Mouse (Mus musculus): ENCODE measurements around the gene Slc4a3.
A peak's percentile ranks its signal among the peaks of the same experiment; 100 is the strongest.

Slc4a3 gene

GRCm38 (mm10) chr1:75560206-75560913 is 14.3 kb downstream of the Slc4a3 start:
- no peak for DNase-seq (ENCODE audit: low spot score)

- no peak for DNase-seq (ENCODE audit: low spot score)
These were observed 15.3 kb downstream of the Slc4a3 start for GRCm38 (mm10) chr1:75561221-75561897.

GRCm38 (mm10) chr1:75561898-75562238 is 15.8 kb downstream of the Slc4a3 start:
- no peak for DNase-seq (ENCODE audit: low spot score)

- no peak for DNase-seq (ENCODE audit: low spot score)
These were observed 18.0 kb downstream of the Slc4a3 start for GRCm38 (mm10) chr1:75564102-75564501.

GRCm38 (mm10) chr1:75564916-75565315 is 18.9 kb downstream of the Slc4a3 start:
- no peak for DNase-seq (ENCODE audit: low spot score)

GRCm38 (mm10) chr1:75565616-75566015 is 19.6 kb downstream of the Slc4a3 start:
- DNase-seq (ENCODE audit: low spot score): no peak

- no peak for DNase-seq (ENCODE audit: low spot score)
These were observed 24.3 kb downstream of the Slc4a3 start for GRCm38 (mm10) chr1:75570403-75570802.

GRCm38 (mm10) chr1:75572776-75573175 is 26.7 kb downstream of the Slc4a3 start:
- DNase-seq (ENCODE audit: low spot score): no peak

GRCm38 (mm10) chr1:75573715-75574114 is 27.6 kb downstream of the Slc4a3 start:
- DNase-seq (ENCODE audit: low spot score): no peak

- no peak for DNase-seq (ENCODE audit: low spot score)
These were observed 28.6 kb downstream of the Slc4a3 start for GRCm38 (mm10) chr1:75574476-75575310.

GRCm38 (mm10) chr1:75581936-75582624 is 36.0 kb downstream of the Slc4a3 start:
- no peak for DNase-seq (ENCODE audit: low spot score)

GRCm38 (mm10) chr1:75582625-75582956 is 36.5 kb downstream of the Slc4a3 start:
- no peak for DNase-seq (ENCODE audit: low spot score)

GRCm38 (mm10) chr1:75583034-75583433 is 37.0 kb downstream of the Slc4a3 start:
- no peak for DNase-seq (ENCODE audit: low spot score)

GRCm38 (mm10) chr1:75586791-75587190 is 40.7 kb downstream of the Slc4a3 start:
- no peak for DNase-seq (ENCODE audit: low spot score)

- peak; percentile 9 for DNase-seq (ENCODE audit: low spot score)
These were observed 42.0 kb downstream of the Slc4a3 start for GRCm38 (mm10) chr1:75587738-75588719.

- DNase-seq (ENCODE audit: low spot score): no peak
These were observed 42.8 kb downstream of the Slc4a3 start for GRCm38 (mm10) chr1:75588874-75589273.

GRCm38 (mm10) chr1:75589983-75590382 is 43.9 kb downstream of the Slc4a3 start:
- no peak for DNase-seq (ENCODE audit: low spot score)

- no peak for DNase-seq (ENCODE audit: low spot score)
These were observed 47.9 kb downstream of the Slc4a3 start for GRCm38 (mm10) chr1:75593956-75594355.

GRCm38 (mm10) chr1:75594836-75595235 is 48.8 kb downstream of the Slc4a3 start:
- no peak for DNase-seq (ENCODE audit: low spot score)

- no peak for DNase-seq (ENCODE audit: low spot score)
These were observed 49.9 kb downstream of the Slc4a3 start for GRCm38 (mm10) chr1:75595930-75596329.

GRCm38 (mm10) chr1:75596906-75597305 is 50.8 kb downstream of the Slc4a3 start:
- DNase-seq (ENCODE audit: low spot score): no peak
